Mouse (Mus musculus) megakaryocyte, embryonic 14.5 days (primary cell): Measurements from ENCODE around the gene Pam16.

Source experiments
- FLI1 ChIP-seq: IDR thresholded peaks from 2 replicates; pipeline ENCODE4 v1.6.1; 2012; ENCODE audit warnings: low read length, inconsistent platforms, mixed read lengths
- GATA1 ChIP-seq: IDR thresholded peaks from 3 replicates; pipeline ENCODE4 v1.6.1; 2012; ENCODE audit warnings: mixed read lengths, low read length, inconsistent platforms, borderline replicate concordance

DNA sequence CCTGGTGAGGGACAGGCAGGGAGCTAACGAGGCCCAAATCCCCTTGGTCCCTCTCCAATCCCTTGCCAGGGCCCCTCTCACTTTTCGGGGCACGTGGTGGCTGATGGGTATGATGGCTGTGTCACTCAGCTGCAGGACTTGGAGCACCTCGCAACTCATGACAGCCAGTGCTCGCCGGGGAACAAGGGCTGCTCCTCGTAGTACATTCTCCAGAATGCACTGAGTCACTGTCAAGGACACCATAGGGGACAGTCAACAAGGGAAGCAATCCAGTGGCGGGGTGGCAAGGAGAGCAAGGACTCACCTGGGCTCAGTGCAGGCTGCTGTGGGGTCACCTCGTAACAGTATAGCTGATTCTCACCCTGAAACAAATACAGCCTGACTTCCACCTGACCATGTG, 9.9 kb upstream of the Pam16 start:
- no peak for TF ChIP-seq GATA1
- no peak for TF ChIP-seq FLI1
